Mouse (Mus musculus) midbrain, embryonic 14.5 days (tissue): ENCODE results near the gene Anks1. TPM values are rescaled to one million over a fixed set of nuclear protein-coding genes. Genes with fewer than 3 reads are reported as not detected.

Experiments
- ATAC-seq: fragments of 200-750 bp; cut with Nextera tagmentation; 2 replicates; pipeline ENCODE4 v1.8.0; 2017; ENCODE audit warnings: moderate number of reproducible peaks, moderate library complexity; ENCODE audit not compliant: low FRiP score, low TSS enrichment
- DNase-seq: peaks from one replicate; pipeline ENCODE4 v3.0.0-alpha.2; 2015
- H3K27ac ChIP-seq: fragments of 300-500 bp; sonication (generic); replicated peaks from 2 replicates; pipeline ENCODE4 v1.5.1; 2014; ENCODE audit warnings: mild to moderate bottlenecking, low read depth, low read length, moderate library complexity
- H3K27me3 ChIP-seq: fragments of 300-500 bp; sonication (generic); 2 replicates; pipeline ENCODE4 v1.6.1; 2014; ENCODE audit warnings: low read length, control low read depth, mixed read lengths; ENCODE audit not compliant: control insufficient read depth, insufficient read depth
- H3K36me3 ChIP-seq: fragments of 300-500 bp; sonication (generic); 2 replicates; pipeline ENCODE4 v1.6.1; 2014; ENCODE audit warnings: low read length, control low read depth; ENCODE audit not compliant: control insufficient read depth, insufficient read depth
- H3K4me1 ChIP-seq: fragments of 300-500 bp; sonication (generic); 2 replicates; pipeline ENCODE4 v1.6.1; 2014; ENCODE audit warnings: mild to moderate bottlenecking, antibody characterized with exemption, low read length, control low read depth; ENCODE audit not compliant: control insufficient read depth, insufficient read depth
- H3K4me2 ChIP-seq: fragments of 300-500 bp; sonication (generic); 2 replicates; pipeline ENCODE4 v1.6.1; 2014; ENCODE audit warnings: mild to moderate bottlenecking, low read length, moderate library complexity
- H3K4me3 ChIP-seq: fragments of 300-500 bp; sonication (generic); replicated peaks from 2 replicates; pipeline ENCODE4 v1.5.1; 2014; ENCODE audit warnings: low read depth, low read length
- H3K9ac ChIP-seq: fragments of 300-500 bp; sonication (generic); replicated peaks from 2 replicates; pipeline ENCODE4 v1.6.1; 2014; ENCODE audit warnings: mild to moderate bottlenecking, low read length, moderate library complexity
- H3K9me3 ChIP-seq: fragments of 300-500 bp; sonication (generic); 2 replicates; pipeline ENCODE4 v1.6.1; 2016; ENCODE audit warnings: low read length, control low read depth, mixed read lengths; ENCODE audit not compliant: control insufficient read depth
- WGBS: fragments of 180-500 bp; shearing (Covaris S2); extraction: QIAGEN DNeasy Blood & Tissue Kit; methylation state at CpG from one replicate; pipeline ENCODE4 v1.1.7; 2014; 5-methylcytosine and 5-hydroxymethylcytosine counted together
- polyA plus RNA-seq: library from polyadenylated mRNA; unstranded; fragments of >200 nt; fragmentation: Nextera tagmentation; extraction: Ambion mirVana; gene quantifications from 2 replicates; pipeline ENCODE4 v1.2.1, GENCODE M21; 2014

Anks1 gene
- polyA plus RNA-seq, 1 experiment from 2014 or later: 69.2 TPM

DNA sequence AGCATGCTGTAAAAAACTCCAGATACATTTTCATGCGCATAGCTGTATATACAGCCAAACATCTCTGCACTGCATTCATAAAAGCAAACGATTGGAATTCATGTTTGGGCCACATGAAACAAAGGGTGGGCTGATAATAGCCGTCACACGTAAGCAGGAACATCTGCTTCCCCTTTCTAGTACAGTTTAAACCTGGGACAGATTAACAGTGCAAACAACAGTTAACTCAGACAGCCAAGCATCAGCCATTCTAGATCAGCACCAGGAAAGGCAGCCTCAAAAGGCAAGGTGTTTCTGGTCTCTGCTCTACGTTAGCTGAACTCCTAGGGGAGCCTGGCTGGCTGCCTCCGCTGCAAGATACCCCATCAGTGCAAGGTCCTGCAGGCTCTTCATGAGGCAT, 154.1 kb downstream of the Anks1 start:
- no peak overlapping the region for H3K4me2 ChIP-seq
- no peak for DNase-seq
- no peak overlapping the region for H3K27ac ChIP-seq
- no peaks in the 10 kb centered on the region for H3K9me3 ChIP-seq
- no peak overlapping the region for H3K9ac ChIP-seq
- no peak for ATAC-seq
- H3K4me1 ChIP-seq: no peaks in the 10 kb centered on the region
- WGBS: 80% methylated on average over 6 of the region's 6 CpGs
- H3K36me3 ChIP-seq: peaks cover 28% of the 10 kb centered on the region
- H3K27me3 ChIP-seq: no peaks in the 10 kb centered on the region
- H3K4me3 ChIP-seq: no peak overlapping the region

DNA sequence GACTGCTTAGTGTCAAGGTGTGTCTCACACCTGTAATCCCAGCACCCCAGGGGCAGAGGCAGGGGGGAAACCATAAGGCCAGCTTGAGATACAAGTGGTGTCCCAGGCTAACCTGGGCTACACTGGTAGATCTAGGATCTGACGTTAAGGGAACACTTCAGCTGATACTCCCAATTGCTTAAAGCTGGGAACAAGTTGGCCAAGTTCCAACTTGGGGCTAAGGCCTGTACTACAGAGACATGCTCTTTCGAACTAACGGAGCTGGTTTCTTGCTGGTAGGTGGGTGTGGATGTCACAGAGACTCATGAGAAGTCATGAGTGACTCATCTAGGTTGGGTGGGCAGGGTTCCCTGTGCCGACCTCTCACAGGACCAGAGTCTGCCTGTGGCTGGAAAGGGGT, 158.2 kb downstream of the Anks1 start:
- H3K27me3 ChIP-seq: no peaks in the 10 kb centered on the region
- no peak overlapping the region for H3K9ac ChIP-seq
- no peaks in the 10 kb centered on the region for H3K9me3 ChIP-seq
- WGBS: 87% methylated on average over 4 of the region's 4 CpGs
- no peak for ATAC-seq
- no peak for DNase-seq
- H3K4me3 ChIP-seq: no peak overlapping the region
- H3K4me1 ChIP-seq: no peaks in the 10 kb centered on the region
- H3K27ac ChIP-seq: no peak overlapping the region
- H3K36me3 ChIP-seq: no peaks in the 10 kb centered on the region
- no peak overlapping the region for H3K4me2 ChIP-seq

DNA sequence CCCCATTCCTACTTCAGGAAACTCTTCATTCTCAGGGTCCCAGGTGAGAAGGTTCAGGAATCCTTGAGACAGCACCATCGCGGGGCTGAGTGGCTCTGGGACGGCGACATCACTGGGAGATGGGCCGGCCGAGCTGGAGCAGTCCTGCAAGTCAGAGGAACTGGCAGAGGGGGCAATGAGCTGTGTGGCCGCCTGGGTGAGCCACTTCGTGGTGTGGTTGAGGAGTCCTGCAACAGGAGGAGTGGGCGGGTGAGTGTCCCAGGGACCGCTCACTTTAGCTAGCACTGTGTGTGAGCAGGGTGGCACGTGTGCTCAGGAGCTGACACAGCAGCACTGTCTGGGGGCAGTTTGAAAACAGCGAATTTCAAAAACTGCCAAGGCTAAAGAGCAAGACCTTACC, 160.3 kb downstream of the Anks1 start:
- Histone ChIP-seq H3K27ac (no peak overlapping the region), H3K9ac (no peak overlapping the region), H3K4me1 (no peaks in the 10 kb centered on the region), H3K9me3 (no peaks in the 10 kb centered on the region), H3K36me3 (no peaks in the 10 kb centered on the region), H3K4me3 (no peak overlapping the region), H3K4me2 (no peak overlapping the region), H3K27me3 (no peaks in the 10 kb centered on the region)
- DNase-seq: no peak
- 37% methylated on average over 12 of the region's 12 CpGs for WGBS
- ATAC-seq: no peak

DNA sequence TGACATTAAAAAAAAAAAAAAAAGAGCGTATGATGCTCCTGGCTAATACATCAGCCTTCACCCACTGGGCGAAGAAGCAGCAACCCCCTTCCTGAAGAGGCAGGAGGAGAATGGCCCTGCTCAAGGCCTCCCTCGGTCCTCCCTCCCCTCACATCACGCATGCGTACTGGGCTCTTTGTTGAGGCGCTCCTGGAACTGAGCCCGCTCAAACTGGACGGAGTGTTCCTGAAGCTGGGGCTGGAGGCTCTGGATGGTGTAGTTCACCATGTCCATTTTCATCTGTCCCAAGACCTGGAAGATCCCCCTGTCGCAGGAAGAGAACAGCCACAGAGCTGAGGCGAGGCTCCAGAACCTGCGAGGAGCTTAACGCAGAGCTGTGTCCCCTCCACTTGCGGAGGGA, 161.2 kb downstream of the Anks1 start:
- no peaks in the 10 kb centered on the region for H3K4me1 ChIP-seq
- no peak overlapping the region for H3K9ac ChIP-seq
- H3K36me3 ChIP-seq: no peaks in the 10 kb centered on the region
- no peaks in the 10 kb centered on the region for H3K27me3 ChIP-seq
- H3K4me3 ChIP-seq: no peak overlapping the region
- H3K27ac ChIP-seq: no peak overlapping the region
- 90% methylated on average over 13 of the region's 13 CpGs for WGBS
- H3K9me3 ChIP-seq: no peaks in the 10 kb centered on the region
- DNase-seq (peak; percentile 50), ATAC-seq (no peak)
- H3K4me2 ChIP-seq: no peak overlapping the region

DNA sequence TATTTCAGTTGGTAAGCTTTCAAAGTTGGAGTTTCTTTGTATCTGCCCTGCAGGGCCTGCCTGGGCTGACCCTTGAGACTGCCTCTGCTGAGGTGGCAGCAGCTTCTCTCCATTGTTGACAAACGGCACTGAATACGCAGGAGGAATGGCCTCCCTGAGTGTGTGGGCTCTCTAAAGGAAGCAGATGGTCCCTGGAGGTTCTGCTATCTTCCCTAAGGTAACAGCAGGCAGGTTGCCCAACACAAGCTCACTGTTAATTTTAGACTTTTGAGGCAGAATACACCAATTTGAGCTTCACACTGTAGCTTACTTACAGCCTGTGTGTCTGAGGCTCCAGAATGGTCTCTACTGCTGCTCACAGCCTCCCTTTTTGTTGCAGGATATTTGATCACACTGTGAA, 163.6 kb downstream of the Anks1 start:
- ATAC-seq (no peak), DNase-seq (no peak)
- Histone ChIP-seq H3K27ac (no peak overlapping the region), H3K9ac (no peak overlapping the region), H3K4me3 (no peak overlapping the region), H3K9me3 (no peaks in the 10 kb centered on the region), H3K4me2 (no peak overlapping the region), H3K36me3 (no peaks in the 10 kb centered on the region), H3K4me1 (no peaks in the 10 kb centered on the region), H3K27me3 (no peaks in the 10 kb centered on the region)
- WGBS: 81% methylated on average over 2 of the region's 2 CpGs

DNA sequence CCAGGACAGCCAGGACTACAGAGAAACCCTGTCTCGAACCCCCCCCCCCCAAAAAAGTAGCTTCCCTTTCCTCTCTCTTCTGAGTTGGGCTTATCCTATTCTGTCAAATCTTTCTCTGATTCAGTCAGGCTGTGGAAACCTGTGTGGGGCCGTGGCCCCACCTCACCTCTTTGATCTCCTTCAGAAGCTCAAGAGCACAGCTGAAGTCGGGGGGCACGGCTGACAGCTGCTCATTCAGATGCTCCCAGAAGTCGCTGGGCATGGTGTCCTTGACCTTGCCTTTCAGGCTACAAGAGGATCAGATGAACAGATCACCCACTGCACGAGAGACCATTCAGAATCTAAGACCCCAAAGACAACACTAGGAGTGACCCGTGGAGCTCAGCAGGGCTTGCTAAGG, 165.4 kb downstream of the Anks1 start:
- ATAC-seq: no peak
- H3K27me3 ChIP-seq: no peaks in the 10 kb centered on the region
- WGBS: 69% methylated on average over 7 of the region's 7 CpGs
- no peak overlapping the region for H3K4me2 ChIP-seq
- no peak overlapping the region for H3K27ac ChIP-seq
- DNase-seq: no peak
- no peak overlapping the region for H3K4me3 ChIP-seq
- no peaks in the 10 kb centered on the region for H3K36me3 ChIP-seq
- no peak overlapping the region for H3K9ac ChIP-seq
- H3K9me3 ChIP-seq: no peaks in the 10 kb centered on the region
- H3K4me1 ChIP-seq: no peaks in the 10 kb centered on the region

DNA sequence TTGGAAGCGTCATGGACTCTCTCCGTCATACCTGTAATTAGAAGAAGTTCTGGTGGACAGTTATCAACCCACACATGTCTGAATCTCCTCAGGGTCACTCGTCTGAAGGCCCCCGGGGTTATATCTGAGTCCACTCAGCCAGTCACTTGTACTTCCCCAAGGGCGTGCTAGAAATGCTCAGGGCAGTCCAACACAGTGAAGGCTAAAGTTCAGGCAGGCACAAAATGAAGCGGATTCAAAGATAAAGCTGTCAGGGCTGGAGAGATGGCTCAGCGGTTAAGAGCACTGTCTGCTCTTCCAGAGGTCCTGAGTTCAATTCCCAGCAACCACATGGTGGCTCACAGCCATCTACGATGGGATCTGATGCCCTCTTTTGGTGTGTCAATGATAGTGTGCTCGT, 168.9 kb downstream of the Anks1 start:
- Histone ChIP-seq H3K4me3 (no peak overlapping the region), H3K27ac (no peak overlapping the region), H3K4me2 (no peak overlapping the region), H3K27me3 (no peaks in the 10 kb centered on the region), H3K36me3 (no peaks in the 10 kb centered on the region), H3K9ac (no peak overlapping the region), H3K9me3 (no peaks in the 10 kb centered on the region), H3K4me1 (0 out of 2 replicates have a peak, but pooled peaks cover 3% of the 10 kb centered on the region)
- ATAC-seq: no peak
- DNase-seq: no peak
- WGBS: 82% methylated on average over 9 of the region's 9 CpGs

DNA sequence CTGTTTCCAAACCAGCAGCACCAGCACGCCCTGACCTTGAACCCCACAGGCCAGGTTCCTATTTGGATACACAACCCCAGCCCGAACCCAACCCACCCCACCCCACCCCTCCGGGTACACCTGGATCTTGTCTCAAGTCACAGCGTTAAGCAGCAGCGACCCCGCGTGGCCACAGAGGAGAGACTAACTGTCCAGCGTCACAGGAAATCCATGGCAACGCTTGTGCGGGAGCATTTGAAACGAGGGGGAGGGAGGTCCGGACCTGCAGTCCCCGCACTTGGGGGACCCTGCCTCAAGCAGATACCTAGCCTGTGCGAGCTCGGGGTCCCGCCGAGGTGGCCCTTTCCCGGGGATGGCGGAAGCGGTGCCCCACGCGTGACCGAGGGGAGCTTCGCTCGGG, 170.5 kb downstream of the Anks1 start:
- peak; percentile 54 for ATAC-seq
- under 1% methylated on average over 25 of the region's 25 CpGs for WGBS
- Histone ChIP-seq H3K36me3 (no peaks in the 10 kb centered on the region), H3K27ac (no peak overlapping the region), H3K4me1 (0 out of 2 replicates have a peak, but pooled peaks cover 3% of the 10 kb centered on the region), H3K9ac (peak overlapping the region; percentile 60), H3K4me3 (peak overlapping the region; percentile 55), H3K27me3 (0 out of 2 replicates have a peak, but pooled peaks cover 2% of the 10 kb centered on the region), H3K9me3 (no peaks in the 10 kb centered on the region), H3K4me2 (peak overlapping the region; percentile 99)
- peak; percentile 96 for DNase-seq

DNA sequence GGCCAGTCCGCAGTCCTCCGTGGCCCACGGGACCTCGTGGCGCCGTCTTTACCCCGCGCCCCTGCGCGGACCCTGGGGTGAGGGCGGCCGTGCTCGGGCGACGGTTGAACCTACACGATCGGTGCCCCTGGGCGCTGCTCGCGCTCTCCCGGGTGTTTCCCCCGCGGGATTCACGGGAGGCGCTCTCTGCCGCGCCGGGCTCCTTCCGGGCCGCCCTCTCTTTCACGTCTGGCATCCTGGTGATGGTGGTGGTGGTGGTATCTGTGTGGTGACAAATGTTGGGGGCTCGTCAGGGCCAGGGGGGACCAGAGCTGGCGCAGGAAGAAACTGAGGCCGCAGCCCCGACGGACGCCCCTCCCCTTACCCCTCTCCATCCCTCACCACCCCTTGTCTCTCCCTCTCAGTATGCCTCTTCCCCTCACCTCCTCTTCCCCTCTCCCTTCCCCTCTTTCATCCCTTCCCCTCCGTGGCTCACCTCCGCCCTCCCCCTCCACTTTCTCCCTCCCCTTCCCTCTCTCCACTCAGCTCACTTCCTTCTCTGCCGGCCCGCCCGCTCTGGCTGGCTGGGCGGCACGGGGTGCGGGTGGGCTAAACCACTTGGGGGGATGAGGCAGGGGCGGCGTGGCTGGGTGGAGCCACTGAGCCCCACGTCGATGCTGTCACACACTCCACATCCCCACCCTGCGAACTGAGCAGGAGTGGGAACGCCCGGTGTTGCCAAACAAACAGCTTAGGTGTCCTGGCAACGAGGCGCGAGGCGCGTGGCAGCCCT, 171.1 kb downstream of the Anks1 start, which contains the start of gene Tcp11:
Tcp11 (minus strand) TSS at position 595 of the 772 bp plus-strand sequence.
- Histone ChIP-seq H3K4me2 (peak within 1 kb of the TSS; percentile 99), H3K9ac (peak within 1 kb of the TSS; percentile 60), H3K9me3 (no peaks in the 10 kb centered on the region), H3K27me3 (0 out of 2 replicates have a peak, but pooled peaks cover 2% of the 10 kb centered on the region), H3K27ac (no peak within 1 kb of the TSS), H3K4me1 (0 out of 2 replicates have a peak, but pooled peaks cover 3% of the 10 kb centered on the region), H3K36me3 (no peaks in the 10 kb centered on the region), H3K4me3 (peak within 1 kb of the TSS; percentile 55)
- DNase-seq: peak; percentile 90
- WGBS: under 1% methylated on average over 51 of the region's 57 CpGs
- peak; percentile 89 for ATAC-seq
